Mouse (Mus musculus) ES-E14 (cell line): ENCODE results near the gene Gm45337. TPM values are rescaled to one million over a fixed set of nuclear protein-coding genes. Genes with fewer than 3 reads are reported as not detected.
A peak's percentile ranks its signal among the peaks of the same experiment; 100 is the strongest.

Experiments used
- DNase-seq: peaks from one replicate; pipeline ENCODE4 v3.0.0-alpha.2; 2013; ENCODE audit warnings: low read depth, low spot score
- H3K27ac ChIP-seq: 2 replicates; pipeline ENCODE4 v1.5.1; 2012; ENCODE audit warnings: low read depth, mild to moderate bottlenecking, low read length, moderate library complexity, mixed read lengths; ENCODE audit not compliant: poor library complexity, insufficient read depth, severe bottlenecking
- H3K36me3 ChIP-seq: 2 replicates; pipeline ENCODE4 v1.6.1; 2012; ENCODE audit warnings: mild to moderate bottlenecking, low read length, moderate library complexity, mixed read lengths; ENCODE audit not compliant: control insufficient read depth, poor library complexity, insufficient read depth, severe bottlenecking
- H3K4me1 ChIP-seq, 2 experiments: fragments of 150-350 bp in 1 of 2; sonication (generic) in 1 of 2; 2 replicates each; pipeline ENCODE4 v1.6.1; 2012; ENCODE audit warnings: low read length in 2 of 2, mild to moderate bottlenecking in 1 of 2, mixed read lengths in 1 of 2; ENCODE audit not compliant: control insufficient read depth in 2 of 2, insufficient read depth in 2 of 2, poor library complexity in 1 of 2
- H3K4me3 ChIP-seq, 2 experiments: fragments of 150-350 bp in 1 of 2; sonication (generic) in 1 of 2; 2 replicates each; pipeline ENCODE4 v1.5.1; 2012; ENCODE audit warnings: low read length in 2 of 2, low read depth in 1 of 2, mild to moderate bottlenecking in 1 of 2, mixed read lengths in 1 of 2; ENCODE audit not compliant: insufficient read depth in 1 of 2, poor library complexity in 1 of 2, severe bottlenecking in 1 of 2
- H3K9ac ChIP-seq: 2 replicates; pipeline ENCODE4 v1.6.1; 2012; ENCODE audit warnings: low read depth, mild to moderate bottlenecking, low read length, mixed read lengths; ENCODE audit not compliant: poor library complexity, insufficient read depth, severe bottlenecking
- H3K9me3 ChIP-seq: fragments of 150-350 bp; sonication (generic); 2 replicates; pipeline ENCODE4 v1.6.1; 2012; ENCODE audit warnings: low read depth, mild to moderate bottlenecking, low read length; ENCODE audit not compliant: control insufficient read depth, insufficient read depth
- CHD2 ChIP-seq: IDR thresholded peaks from 2 replicates; pipeline ENCODE4 v1.6.1; 2014; ENCODE audit warnings: mild to moderate bottlenecking, low read depth, low read length, inconsistent platforms
- HCFC1 ChIP-seq: IDR thresholded peaks from 2 replicates; pipeline ENCODE4 v1.6.1; 2012; ENCODE audit warnings: low read length, inconsistent platforms, borderline replicate concordance; ENCODE audit not compliant: insufficient read depth
- MAFK ChIP-seq: IDR thresholded peaks from 2 replicates; pipeline ENCODE4 v1.6.1; 2014; ENCODE audit warnings: mild to moderate bottlenecking, low read depth, low read length, inconsistent platforms; ENCODE audit not compliant: insufficient read depth
- ZC3H11A ChIP-seq: IDR thresholded peaks from 2 replicates; pipeline ENCODE4 v1.6.1; 2012; ENCODE audit warnings: low read depth, mild to moderate bottlenecking, inconsistent platforms, low read length, borderline replicate concordance
- ZNF384 ChIP-seq: IDR thresholded peaks from 2 replicates; pipeline ENCODE4 v1.6.1; 2012; ENCODE audit warnings: low read depth, low read length, inconsistent platforms
- in situ Hi-C, 2 experiments: fragments of 600-800 bp; cut with MboI; formaldehyde crosslinking; loops; one replicate each; pipeline ENCODE4 v1.15.1; 2025; ENCODE audit warnings: low sequenced_read_pairs in 2 of 2, inconsistent platforms in 1 of 2; ENCODE audit not compliant: unreplicated experiment in 2 of 2
- total RNA-seq: library from RNA; depleted of rRNA; stranded (reverse); fragments of 300-350 nt; gene quantifications from 2 replicates; pipeline ENCODE4 v1.2.3, GENCODE M21; 2012

The Gm45337 gene
- total RNA-seq, 1 experiment: not detected

DNA sequence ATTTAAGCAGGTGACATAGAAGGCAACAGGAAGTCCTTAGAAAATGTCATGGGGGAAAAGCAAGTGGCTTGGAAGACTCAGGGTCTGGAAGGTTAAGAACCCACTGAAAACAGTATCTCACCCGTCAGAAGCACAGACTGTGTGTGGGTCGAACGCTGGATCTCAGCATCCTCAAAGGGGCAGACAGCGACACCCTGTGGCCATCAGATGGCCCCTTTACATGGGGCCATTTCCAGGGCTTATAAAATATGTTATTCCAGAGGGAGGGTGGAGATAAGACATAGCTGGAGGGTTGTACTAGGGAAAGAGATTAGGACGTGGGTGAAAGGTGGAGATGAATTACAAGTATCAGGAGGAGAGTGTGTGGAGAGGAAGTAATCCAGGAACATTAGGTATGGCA is 24.8 kb downstream of the Gm45337 start:
- no peak overlapping the region for H3K9ac ChIP-seq

GRCm38 (mm10) chr7:142104747-142105146 is 39.7 kb downstream of the Gm45337 start:
- Histone ChIP-seq H3K36me3 (no peaks in the 10 kb centered on the region), H3K4me1 (no peaks in the 10 kb centered on the region), H3K9me3 (no peaks in the 10 kb centered on the region), H3K27ac (no peak overlapping the region), H3K4me3 (no peak overlapping the region), H3K9ac (no peak overlapping the region)
- in situ Hi-C loops: no loop called here
- no peak for DNase-seq
- TF ChIP-seq HCFC1 (no peak), ZC3H11A (no peak), MAFK (no peak), CHD2 (no peak), ZNF384 (no peak)

More for the DNA sequence above, 24.8 kb downstream of the Gm45337 start:
- Histone ChIP-seq H3K36me3 (no peaks in the 10 kb centered on the region), H3K27ac (no peak overlapping the region), H3K9me3 (no peaks in the 10 kb centered on the region), H3K4me1 (no peaks in the 10 kb centered on the region), H3K4me3 (no peak overlapping the region)
- in situ Hi-C loops: no loop called here
- TF ChIP-seq ZC3H11A (no peak), HCFC1 (no peak), ZNF384 (no peak), MAFK (no peak), CHD2 (no peak)
- DNase-seq: peak; percentile 28

- H3K9me3 ChIP-seq: no peaks in the 10 kb centered on the region
- TF ChIP-seq ZC3H11A (peak; percentile 60; the same call in 1 of the 2 replicates), MAFK (no peak)
- no peak overlapping the region for H3K9ac ChIP-seq
- no peak overlapping the region for H3K27ac ChIP-seq
- H3K4me1 ChIP-seq: peaks cover 0 to 4% of the 10 kb centered on the region in 2 experiments; a peak in 1 of 4 replicates
- H3K4me3 ChIP-seq: no peak overlapping the region
- peak; percentile 62 for DNase-seq
- H3K36me3 ChIP-seq: no peaks in the 10 kb centered on the region
- in situ Hi-C loops: no loop called here
Observed at GRCm38 (mm10) chr7:142097776-142098175, 46.6 kb downstream of the Gm45337 start.

GRCm38 (mm10) chr7:142096701-142097100 is 47.7 kb downstream of the Gm45337 start:
- no peak for TF ChIP-seq MAFK
- no peak for TF ChIP-seq HCFC1
- TF ChIP-seq CHD2: no peak
- no peak for TF ChIP-seq ZC3H11A
- no peak for TF ChIP-seq ZNF384
- in situ Hi-C loops: no loop called here

DNA sequence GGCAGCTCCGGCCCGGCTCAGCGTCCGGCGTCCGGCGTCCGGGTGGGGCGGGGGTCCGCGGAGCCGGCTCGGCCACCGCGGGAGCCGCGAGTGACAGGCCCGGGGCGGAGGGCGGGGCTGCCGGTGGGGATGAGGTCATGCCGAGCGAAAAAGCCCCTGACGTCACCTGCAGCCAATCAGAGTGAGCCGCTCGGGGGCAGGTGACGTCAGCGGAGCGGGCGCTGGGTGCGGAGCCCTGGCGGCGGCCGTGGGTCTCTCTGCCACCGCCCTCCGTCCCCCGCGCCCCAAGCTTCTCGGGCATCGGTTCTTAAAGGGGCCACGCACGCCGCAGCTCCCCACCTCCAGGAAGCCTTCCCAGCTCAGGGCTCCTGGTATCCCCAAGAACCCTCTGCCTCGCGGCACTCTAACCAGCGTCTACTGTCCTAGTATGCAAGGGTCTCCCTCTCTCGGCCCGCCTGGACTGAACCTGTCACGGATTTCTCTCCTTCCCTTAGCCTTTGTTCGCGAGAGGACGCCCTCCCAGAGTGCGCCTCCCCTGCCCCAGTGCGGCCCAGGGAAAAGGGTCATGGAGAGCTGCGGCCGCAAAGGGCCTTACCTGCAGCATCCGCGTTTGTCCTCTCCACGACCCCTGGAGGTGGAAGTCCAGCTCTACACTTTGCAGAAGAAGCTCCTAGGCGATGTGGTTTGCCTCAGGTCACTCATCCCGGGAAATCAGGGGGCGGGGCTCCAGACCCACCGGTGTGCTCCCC is 49.0 kb downstream of the Gm45337 start, which contains the start of gene Dusp8:
Gene Dusp8 (minus strand): TSS at position 661 of the 749 bp plus-strand sequence.
- Histone ChIP-seq H3K36me3 (no peaks in the 10 kb centered on the region), H3K4me3 (peak within 1 kb of the TSS; percentile 75 to 98), H3K9ac (peak within 1 kb of the TSS; percentile 76), H3K4me1 (peaks cover 0 to 4% of the 10 kb centered on the region in 2 experiments; a peak in 1 of 4 replicates), H3K9me3 (no peaks in the 10 kb centered on the region), H3K27ac (no peak within 1 kb of the TSS)
- TF ChIP-seq CHD2 (no peak), ZNF384 (no peak), HCFC1 (no peak), ZC3H11A (no peak), MAFK (no peak)
- in situ Hi-C loops: no loop called here
- DNase-seq: peak; percentile 74

More at GRCm38 (mm10) chr7:142096701-142097100, 47.7 kb downstream of the Gm45337 start:
- DNase-seq: no peak
- H3K27ac ChIP-seq: no peak overlapping the region
- H3K9me3 ChIP-seq: no peaks in the 10 kb centered on the region
- no peak overlapping the region for H3K4me3 ChIP-seq
- no peak overlapping the region for H3K9ac ChIP-seq
- H3K4me1 ChIP-seq: peaks cover 0 to 4% of the 10 kb centered on the region in 2 experiments; a peak in 1 of 4 replicates
- no peaks in the 10 kb centered on the region for H3K36me3 ChIP-seq
